Mouse (Mus musculus) heart, postnatal 0 days (tissue): ENCODE data around the gene Reep3.

Experiments
- CTCF ChIP-seq: IDR thresholded peaks from 2 replicates; pipeline ENCODE4 v1.5.1; 2016; ENCODE audit warnings: antibody characterized with exemption, control low read depth, low read depth
- EP300 ChIP-seq: IDR thresholded peaks from 2 replicates; pipeline ENCODE4 v1.6.1; 2016; ENCODE audit warnings: antibody characterized with exemption, low read depth

GRCm38 (mm10) chr10:67036542-67036941, 60.2 kb downstream of the Reep3 start:
- TF ChIP-seq EP300 (no peak), CTCF (no peak)
